Comparison of ENCODE assay signal across 19 mouse cellular contexts in the genomic region with DNA sequence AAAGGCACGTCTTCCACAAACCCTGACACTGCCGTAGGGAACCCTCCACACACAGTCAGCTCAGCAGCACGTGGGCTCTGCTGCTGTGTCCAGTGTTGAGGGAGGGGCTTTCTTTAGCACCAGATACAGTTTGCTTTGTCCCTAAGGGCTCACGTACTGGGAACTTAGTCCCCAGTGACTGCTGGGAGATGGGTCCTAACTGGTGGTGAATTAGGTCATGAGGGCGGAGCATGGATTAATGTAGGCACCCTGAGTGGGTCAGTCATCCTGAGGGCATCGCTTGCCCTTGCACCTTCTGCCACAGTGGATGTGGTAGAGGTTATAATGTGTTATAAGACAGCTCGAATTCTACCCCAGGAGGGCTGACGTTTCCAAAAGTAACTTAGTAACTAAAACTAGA.
"Had no signal": no experiment of that assay in that cellular context is flagged by ENCODE, and none has a peak within 500 bp of the region (broad histone marks: within the 10 kb centered on the region; RNA-seq: fewer than 3 reads in every experiment).

No protein-coding gene starts in this region.

- H3K4me2 ChIP-seq: lung, embryonic 15.5 days; midbrain, embryonic 11.5 days; midbrain, embryonic 13.5 days; midbrain, embryonic 15.5 days; neural tube, embryonic 12.5 days had no signal

- H3K27me3 ChIP-seq: lung, embryonic 15.5 days; megakaryocyte, embryonic 14.5 days; midbrain, embryonic 13.5 days; midbrain, embryonic 15.5 days; neural tube, embryonic 12.5 days had no signal

- ATAC-seq: lung, postnatal 0 days; midbrain, embryonic 13.5 days; midbrain, embryonic 15.5 days had no signal

- H3K27ac ChIP-seq: liver, embryonic 14.5 days; lung, embryonic 15.5 days; macrophage; midbrain, embryonic 13.5 days; midbrain, embryonic 15.5 days; neural tube, embryonic 12.5 days had no signal

- H3K9ac ChIP-seq: liver, embryonic 14.5 days; lung, embryonic 15.5 days; midbrain, embryonic 13.5 days; midbrain, embryonic 15.5 days; neural tube, embryonic 12.5 days had no signal

- H3K9me3 ChIP-seq: lung, embryonic 15.5 days; megakaryocyte, embryonic 14.5 days; midbrain, embryonic 13.5 days; midbrain, embryonic 15.5 days; neural tube, embryonic 12.5 days had no signal

- H3K4me3 ChIP-seq: lung, embryonic 15.5 days; megakaryocyte, embryonic 14.5 days; midbrain, embryonic 13.5 days; midbrain, embryonic 15.5 days; neural tube, embryonic 12.5 days had no signal

- DNase-seq: lung, adult 2 months; lung, postnatal 14 days; lung, postnatal 36 days; right cerebral cortex, adult 18-20 months; right cerebral cortex, postnatal 25 days; right cerebral cortex, postnatal 4 days; spleen, adult 18-20 months; thymus, adult 18-20 months; thymus, postnatal 14 days; thymus, postnatal 36 days had no signal
